21 mouse cellular contexts compared by ENCODE assay signal in the genomic region with DNA sequence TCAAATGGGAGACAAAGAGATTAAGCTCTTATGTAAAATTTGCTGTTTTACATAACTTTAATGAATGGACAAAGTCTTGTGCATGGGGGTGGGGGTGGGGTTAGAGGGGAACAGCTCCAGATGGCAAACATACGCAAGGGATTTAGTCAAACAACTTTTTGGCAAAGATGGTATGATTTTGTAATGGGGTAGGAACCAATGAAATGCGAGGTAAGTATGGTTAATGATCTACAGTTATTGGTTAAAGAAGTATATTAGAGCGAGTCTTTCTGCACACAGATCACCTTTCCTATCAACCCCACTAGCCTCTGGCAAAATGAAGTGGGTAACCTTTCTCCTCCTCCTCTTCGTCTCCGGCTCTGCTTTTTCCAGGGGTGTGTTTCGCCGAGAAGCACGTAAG. TPM values are rescaled to one million over a fixed set of nuclear protein-coding genes. Genes with fewer than 3 reads are reported as not detected.
DNase-seq lines count a peak whose midpoint lies in the region; ATAC-seq and TF ChIP-seq lines count a peak whose summit lies in the region.
"Had no signal": no experiment of that assay in that cellular context is flagged by ENCODE, and none has a peak within 500 bp of the region (broad histone marks: within the 10 kb centered on the region; RNA-seq: fewer than 3 reads in every experiment).

A gene (plus strand): TSS at position 279 of the 400 bp plus-strand sequence.

- TF ChIP-seq EP300 in lung, postnatal 0 days (IDR thresholded peaks at IDR 0.05): no peak
- no peak for TF ChIP-seq EP300 in stomach, postnatal 0 days (optimal IDR thresholded peaks at IDR 0.05)

- H3K9ac ChIP-seq in heart, embryonic 12.5 days: no peak within 1 kb of the TSS
- no peak within 1 kb of the TSS for H3K9ac ChIP-seq in lung, embryonic 16.5 days (ENCODE audit: low read length)
- no peak within 1 kb of the TSS for H3K9ac ChIP-seq in lung, postnatal 0 days (replicated peaks; ENCODE audit: low read depth)
- no peak within 1 kb of the TSS for H3K9ac ChIP-seq in stomach, postnatal 0 days (ENCODE audit: low read length)
- H3K9ac ChIP-seq: embryonic facial prominence, embryonic 15.5 days; forebrain, embryonic 15.5 days; lung, embryonic 15.5 days; midbrain, embryonic 12.5 days; neural tube, embryonic 15.5 days had no signal

- no peak for DNase-seq in adrenal gland, postnatal 10 days
- no peak for DNase-seq in adrenal gland, adult 18-20 months (ENCODE audit: low spot score in 2 of 2)
- no peak for DNase-seq in heart, postnatal 25 days (ENCODE audit: low spot score)
- DNase-seq in lung, postnatal 0 days (ENCODE audit: low spot score): no peak
- DNase-seq in stomach, postnatal 0 days (ENCODE audit: low spot score): no peak
- DNase-seq in cerebellum, adult 9-11 months: no peak
- DNase-seq: cerebellum, adult 8-10 months; heart, adult 2 months; heart, postnatal 36 days; kidney, postnatal 36 days; retina, postnatal 1 day had no signal

- no peak within 1 kb of the TSS for H3K4me3 ChIP-seq in heart, embryonic 12.5 days
- no peak within 1 kb of the TSS for H3K4me3 ChIP-seq in lung, embryonic 16.5 days (ENCODE audit: low read length)
- no peak within 1 kb of the TSS for H3K4me3 ChIP-seq in lung, postnatal 0 days (ENCODE audit: low read depth, low read length)
- no peak within 1 kb of the TSS for H3K4me3 ChIP-seq in stomach, postnatal 0 days (ENCODE audit: low read depth, low read length)
- H3K4me3 ChIP-seq: embryonic facial prominence, embryonic 15.5 days; forebrain, embryonic 15.5 days; heart, adult 2 months; lung, embryonic 15.5 days; midbrain, embryonic 12.5 days; neural tube, embryonic 15.5 days had no signal

- intact Hi-C loops in heart, postnatal 25 days (cut with DNase I): no loop called here

- H3K4me1 ChIP-seq in heart, embryonic 12.5 days (replicated peaks): no peaks in the 10 kb centered on the region
- H3K4me1 ChIP-seq in lung, embryonic 16.5 days (replicated peaks; ENCODE audit: control insufficient read depth, insufficient read depth, low read length): no peaks in the 10 kb centered on the region; the same call in 1 of the 2 replicates
- H3K4me1 ChIP-seq in lung, postnatal 0 days (ENCODE audit: insufficient read depth, low read depth, low read length): no peaks in the 10 kb centered on the region
- no peaks in the 10 kb centered on the region for H3K4me1 ChIP-seq in stomach, postnatal 0 days (replicated peaks; ENCODE audit: control insufficient read depth, insufficient read depth)
- H3K4me1 ChIP-seq: embryonic facial prominence, embryonic 15.5 days; forebrain, embryonic 15.5 days; lung, embryonic 15.5 days; midbrain, embryonic 12.5 days; neural tube, embryonic 15.5 days had no signal

- H3K4me2 ChIP-seq in heart, embryonic 12.5 days: no peak within 1 kb of the TSS
- H3K4me2 ChIP-seq in lung, embryonic 16.5 days (ENCODE audit: low read depth, low read length): no peak within 1 kb of the TSS
- H3K4me2 ChIP-seq in lung, postnatal 0 days (replicated peaks; ENCODE audit: low read depth, low read length): no peak within 1 kb of the TSS
- H3K4me2 ChIP-seq in stomach, postnatal 0 days (replicated peaks; ENCODE audit: low read depth): no peak within 1 kb of the TSS
- H3K4me2 ChIP-seq: embryonic facial prominence, embryonic 15.5 days; forebrain, embryonic 15.5 days; lung, embryonic 15.5 days; midbrain, embryonic 12.5 days; neural tube, embryonic 15.5 days had no signal

- H3K36me3 ChIP-seq in heart, embryonic 12.5 days: no peaks in the 10 kb centered on the region
- no peaks in the 10 kb centered on the region for H3K36me3 ChIP-seq in lung, embryonic 16.5 days (ENCODE audit: control insufficient read depth, insufficient read depth, low read length)
- H3K36me3 ChIP-seq in lung, postnatal 0 days (ENCODE audit: insufficient read depth, low read length): no peaks in the 10 kb centered on the region
- H3K36me3 ChIP-seq in stomach, postnatal 0 days (ENCODE audit: control insufficient read depth, insufficient read depth, low read length): no peaks in the 10 kb centered on the region
- H3K36me3 ChIP-seq: embryonic facial prominence, embryonic 15.5 days; forebrain, embryonic 15.5 days; lung, embryonic 15.5 days; midbrain, embryonic 12.5 days; neural tube, embryonic 15.5 days had no signal

- H3K27ac ChIP-seq in heart, embryonic 12.5 days (ENCODE audit: poor library complexity, severe bottlenecking): no peak within 1 kb of the TSS
- no peak within 1 kb of the TSS for H3K27ac ChIP-seq in lung, embryonic 16.5 days (ENCODE audit: low read length)
- no peak within 1 kb of the TSS for H3K27ac ChIP-seq in lung, postnatal 0 days (ENCODE audit: low read length)
- no peak within 1 kb of the TSS for H3K27ac ChIP-seq in stomach, postnatal 0 days (replicated peaks)
- H3K27ac ChIP-seq: embryonic facial prominence, embryonic 15.5 days; forebrain, embryonic 15.5 days; heart, adult 2 months; hindbrain, postnatal 0 days; lung, embryonic 15.5 days; midbrain, embryonic 12.5 days; neural tube, embryonic 15.5 days had no signal

- no peaks in the 10 kb centered on the region for H3K9me3 ChIP-seq in heart, embryonic 12.5 days (replicated peaks)
- no peaks in the 10 kb centered on the region for H3K9me3 ChIP-seq in lung, embryonic 16.5 days (ENCODE audit: control insufficient read depth, low read length)
- no peaks in the 10 kb centered on the region for H3K9me3 ChIP-seq in lung, postnatal 0 days (ENCODE audit: low read length)
- H3K9me3 ChIP-seq in stomach, postnatal 0 days (ENCODE audit: control insufficient read depth, low read length): no peaks in the 10 kb centered on the region
- H3K9me3 ChIP-seq: embryonic facial prominence, embryonic 15.5 days; forebrain, embryonic 15.5 days; lung, embryonic 15.5 days; midbrain, embryonic 12.5 days; neural tube, embryonic 15.5 days had no signal

- WGBS in heart, embryonic 12.5 days: 86% methylated on average over 8 of the region's 8 CpGs
- 70% methylated on average over 8 of the region's 8 CpGs for WGBS in lung, embryonic 16.5 days
- 62% methylated on average over 8 of the region's 8 CpGs for WGBS in lung, postnatal 0 days
- 81% methylated on average over 8 of the region's 8 CpGs for WGBS in stomach, postnatal 0 days

- no peak for ATAC-seq in heart, embryonic 12.5 days (ENCODE audit: insufficient number of reproducible peaks, low FRiP score)
- ATAC-seq in lung, embryonic 16.5 days (ENCODE audit: low read depth): no peak
- no peak; the same call in 1 of the 2 replicates for ATAC-seq in lung, postnatal 0 days
- ATAC-seq in stomach, postnatal 0 days (ENCODE audit: low FRiP score, low TSS enrichment): no peak
- ATAC-seq: forebrain, embryonic 15.5 days; hindbrain, postnatal 0 days had no signal

- no peaks in the 10 kb centered on the region for H3K27me3 ChIP-seq in heart, embryonic 12.5 days (replicated peaks)
- no peaks in the 10 kb centered on the region for H3K27me3 ChIP-seq in lung, embryonic 16.5 days (ENCODE audit: control insufficient read depth, insufficient read depth, low read depth, low read length)
- no peaks in the 10 kb centered on the region for H3K27me3 ChIP-seq in lung, postnatal 0 days (replicated peaks; ENCODE audit: insufficient read depth, low read length)
- no peaks in the 10 kb centered on the region for H3K27me3 ChIP-seq in stomach, postnatal 0 days (ENCODE audit: control insufficient read depth, insufficient read depth, low read length)
- H3K27me3 ChIP-seq: embryonic facial prominence, embryonic 15.5 days; forebrain, embryonic 15.5 days; lung, embryonic 15.5 days; midbrain, embryonic 12.5 days; neural tube, embryonic 15.5 days had no signal

- TF ChIP-seq CTCF in lung, postnatal 0 days (IDR thresholded peaks at IDR 0.05): no peak
- no peak for TF ChIP-seq CTCF in stomach, postnatal 0 days (IDR thresholded peaks at IDR 0.05; ENCODE audit: low read depth)

RNA-seq across cellular contexts. Expression of the gene that starts here (rescaled TPM):
- total RNA-seq in adrenal gland, postnatal 10 days (2021): over 10,000 TPM in 1 of 2 experiments, 1,000 to 10,000 TPM in 1; 7,600 to 18,589 TPM
- 10 to 100 TPM in 1 of 2 experiments, 1 to 10 TPM in 1; 1.3 to 11.4 TPM for total RNA-seq in adrenal gland, adult 18-20 months (2021)
- 2.3 and 11.3 TPM in 2 replicates for polyA plus RNA-seq in heart, embryonic 12.5 days (2016; fragmentation: Nextera tagmentation; extraction: Ambion mirVana)
- not detected for total RNA-seq in heart, postnatal 25 days (2021)
- polyA plus RNA-seq in lung, embryonic 16.5 days (2015; fragmentation: Nextera tagmentation; extraction: Ambion mirVana): 12.1 and 106 TPM in 2 replicates
- 2.1 and 3.2 TPM in 2 replicates for polyA plus RNA-seq in lung, postnatal 0 days (2015; fragmentation: Nextera tagmentation; extraction: Ambion mirVana)
- polyA plus RNA-seq in stomach, postnatal 0 days (2015; fragmentation: Nextera tagmentation; extraction: Ambion mirVana): 23.6 and 39.8 TPM in 2 replicates
- total RNA-seq: heart, adult 2 months; heart, postnatal 36 days; layer of hippocampus, postnatal 14 days; left cerebral cortex, postnatal 25 days had no signal
- polyA plus RNA-seq: forebrain, embryonic 15.5 days; hindbrain, postnatal 0 days; midbrain, embryonic 12.5 days had no signal

Comparison
In these comparisons a context has a peak if more than half of its experiments do, and no peak if none do; other contexts are left out.
1. RNA of the gene that starts here (total RNA-seq): 7,600 to 18,589 TPM in adrenal gland, postnatal 10 days; 1.3 to 11.4 TPM in adrenal gland, adult 18-20 months and not detected in heart, postnatal 25 days; every median in the first group is over 100 times any median in the second.